Mouse (Mus musculus) liver, embryonic 15.5 days (tissue): Measurements from ENCODE around the gene Vwa1. TPM values are rescaled to one million over a fixed set of nuclear protein-coding genes. Genes with fewer than 3 reads are reported as not detected.

Experiments
- ATAC-seq: fragments of 200-750 bp; cut with Nextera tagmentation; 2 replicates; pipeline ENCODE4 v1.8.0; 2017; ENCODE audit warnings: moderate number of reproducible peaks, mild to moderate bottlenecking, moderate library complexity; ENCODE audit not compliant: insufficient read depth
- H3K27ac ChIP-seq: fragments of 300-500 bp; sonication (generic); replicated peaks from 2 replicates; pipeline ENCODE4 v1.5.1; 2015; ENCODE audit warnings: mild to moderate bottlenecking, inconsistent platforms
- H3K27me3 ChIP-seq: fragments of 300-500 bp; sonication (generic); 2 replicates; pipeline ENCODE4 v1.6.1; 2015; ENCODE audit warnings: mild to moderate bottlenecking, inconsistent platforms
- H3K36me3 ChIP-seq: fragments of 300-500 bp; sonication (generic); replicated peaks from 2 replicates; pipeline ENCODE4 v1.6.1; 2015; ENCODE audit warnings: moderate library complexity, mild to moderate bottlenecking, inconsistent platforms
- H3K4me1 ChIP-seq: fragments of 300-500 bp; sonication (generic); replicated peaks from 2 replicates; pipeline ENCODE4 v1.6.1; 2015; ENCODE audit warnings: inconsistent platforms
- H3K4me2 ChIP-seq: fragments of 300-500 bp; sonication (generic); 2 replicates; pipeline ENCODE4 v1.6.1; 2015; ENCODE audit warnings: moderate library complexity, mild to moderate bottlenecking, inconsistent platforms
- H3K4me3 ChIP-seq: fragments of 300-500 bp; sonication (generic); replicated peaks from 2 replicates; pipeline ENCODE4 v1.5.1; 2015; ENCODE audit warnings: mild to moderate bottlenecking, inconsistent platforms
- H3K9ac ChIP-seq: fragments of 300-500 bp; sonication (generic); 2 replicates; pipeline ENCODE4 v1.6.1; 2015; ENCODE audit warnings: moderate library complexity, mild to moderate bottlenecking, inconsistent platforms
- H3K9me3 ChIP-seq: fragments of 300-500 bp; sonication (generic); replicated peaks from 2 replicates; pipeline ENCODE4 v1.6.1; 2016; ENCODE audit warnings: inconsistent platforms
- WGBS: fragments of 180-500 bp; shearing (Covaris S2); methylation state at CpG from one replicate; pipeline ENCODE4 v1.1.7; 2015; ENCODE audit warnings: mixed read lengths; ENCODE audit not compliant: insufficient replicate concordance; 5-methylcytosine and 5-hydroxymethylcytosine counted together
- polyA plus RNA-seq: library from polyadenylated mRNA; unstranded; fragments of >200 nt; fragmentation: Nextera tagmentation; extraction: Ambion mirVana; gene quantifications from 2 replicates; pipeline ENCODE4 v1.2.1, GENCODE M21; 2015

Vwa1 gene
- polyA plus RNA-seq, 1 experiment from 2014 or later: 0.33 TPM

GRCm38 (mm10) chr4:155780895-155781294 is 6.4 kb upstream of the Vwa1 start:
- Histone ChIP-seq H3K9ac (no peak overlapping the region), H3K27ac (no peak overlapping the region), H3K36me3 (no peaks in the 10 kb centered on the region), H3K4me1 (peaks cover 30% of the 10 kb centered on the region), H3K9me3 (no peaks in the 10 kb centered on the region), H3K4me2 (no peak overlapping the region), H3K27me3 (peaks cover 66% of the 10 kb centered on the region), H3K4me3 (no peak overlapping the region)
- ATAC-seq: no peak
- 37% methylated on average over 6 of the region's 6 CpGs for WGBS

GRCm38 (mm10) chr4:155779498-155779897 is 5.0 kb upstream of the Vwa1 start:
- Histone ChIP-seq H3K27me3 (peaks cover 74% of the 10 kb centered on the region), H3K27ac (no peak overlapping the region), H3K9ac (no peak overlapping the region), H3K4me1 (peaks cover 28% of the 10 kb centered on the region), H3K4me2 (no peak overlapping the region), H3K36me3 (no peaks in the 10 kb centered on the region), H3K9me3 (no peaks in the 10 kb centered on the region), H3K4me3 (no peak overlapping the region)
- ATAC-seq: no peak
- 61% methylated on average over 4 of the region's 4 CpGs for WGBS

GRCm38 (mm10) chr4:155777816-155778215 is 3.3 kb upstream of the Vwa1 start:
- 41% methylated on average over 2 of the region's 2 CpGs for WGBS

GRCm38 (mm10) chr4:155776704-155777335 is 2.3 kb upstream of the Vwa1 start:
- Histone ChIP-seq H3K9ac (no peak overlapping the region), H3K4me2 (no peak overlapping the region), H3K4me3 (no peak overlapping the region), H3K4me1 (peaks cover 24% of the 10 kb centered on the region), H3K27me3 (peaks cover 76% of the 10 kb centered on the region), H3K27ac (no peak overlapping the region), H3K36me3 (no peaks in the 10 kb centered on the region), H3K9me3 (no peaks in the 10 kb centered on the region)
- WGBS: 18% methylated on average over 2 of the region's 2 CpGs
- ATAC-seq: no peak; the same call in 1 of the 2 replicates

More at GRCm38 (mm10) chr4:155777816-155778215, 3.3 kb upstream of the Vwa1 start:
- H3K9me3 ChIP-seq: no peaks in the 10 kb centered on the region
- ATAC-seq: no peak
- H3K4me3 ChIP-seq: no peak overlapping the region
- no peaks in the 10 kb centered on the region for H3K36me3 ChIP-seq
- peaks cover 24% of the 10 kb centered on the region for H3K4me1 ChIP-seq
- no peak overlapping the region for H3K4me2 ChIP-seq
- no peak overlapping the region for H3K27ac ChIP-seq
- peaks cover 76% of the 10 kb centered on the region for H3K27me3 ChIP-seq
- H3K9ac ChIP-seq: no peak overlapping the region

- Histone ChIP-seq H3K9me3 (no peaks in the 10 kb centered on the region), H3K4me1 (peaks cover 24% of the 10 kb centered on the region), H3K4me3 (no peak overlapping the region), H3K4me2 (no peak overlapping the region), H3K9ac (no peak overlapping the region), H3K36me3 (no peaks in the 10 kb centered on the region), H3K27me3 (peaks cover 75% of the 10 kb centered on the region), H3K27ac (no peak overlapping the region)
- ATAC-seq: no peak
- 71% methylated on average over 3 of the region's 3 CpGs for WGBS
These were observed 1.4 kb upstream of the Vwa1 start for GRCm38 (mm10) chr4:155775855-155776254.

- no peak overlapping the region for H3K9ac ChIP-seq
- H3K27me3 ChIP-seq: peaks cover 76% of the 10 kb centered on the region
- H3K36me3 ChIP-seq: no peaks in the 10 kb centered on the region
- H3K4me2 ChIP-seq: peak overlapping the region; percentile 70; the same call in 1 of the 2 replicates
- ATAC-seq: no peak
- peaks cover 30% of the 10 kb centered on the region for H3K4me1 ChIP-seq
- H3K27ac ChIP-seq: no peak overlapping the region
- H3K9me3 ChIP-seq: no peaks in the 10 kb centered on the region
- peak overlapping the region; percentile 37 for H3K4me3 ChIP-seq
- 38% methylated on average over 9 of the region's 9 CpGs for WGBS
These were observed 658 bp upstream of the Vwa1 start for GRCm38 (mm10) chr4:155774971-155775740.

- no peaks in the 10 kb centered on the region for H3K36me3 ChIP-seq
- peak overlapping the region; percentile 70; the same call in 1 of the 2 replicates for H3K4me2 ChIP-seq
- H3K4me3 ChIP-seq: no peak overlapping the region
- H3K9me3 ChIP-seq: no peaks in the 10 kb centered on the region
- no peak for ATAC-seq
- no peak overlapping the region for H3K9ac ChIP-seq
- H3K27me3 ChIP-seq: peaks cover 70% of the 10 kb centered on the region
- peaks cover 39% of the 10 kb centered on the region for H3K4me1 ChIP-seq
- WGBS: 36% methylated on average over 5 of the region's 5 CpGs
- H3K27ac ChIP-seq: no peak overlapping the region
These were observed 991 bp downstream of the Vwa1 start for GRCm38 (mm10) chr4:155773335-155774078.

- Histone ChIP-seq H3K9ac (no peak overlapping the region), H3K4me1 (peaks cover 39% of the 10 kb centered on the region), H3K36me3 (no peaks in the 10 kb centered on the region), H3K4me2 (no peak overlapping the region), H3K27ac (no peak overlapping the region), H3K9me3 (no peaks in the 10 kb centered on the region), H3K27me3 (peaks cover 68% of the 10 kb centered on the region), H3K4me3 (no peak overlapping the region)
- ATAC-seq: no peak
- WGBS: 72% methylated on average over 13 of the region's 13 CpGs
These were observed 1.7 kb downstream of the Vwa1 start for GRCm38 (mm10) chr4:155772786-155773185.

- H3K4me2 ChIP-seq: no peak overlapping the region
- peaks cover 34% of the 10 kb centered on the region for H3K4me1 ChIP-seq
- H3K27me3 ChIP-seq: peaks cover 61% of the 10 kb centered on the region
These were observed 2.8 kb downstream of the Vwa1 start for GRCm38 (mm10) chr4:155771706-155772105.

GRCm38 (mm10) chr4:155770626-155771025 is 3.9 kb downstream of the Vwa1 start:
- 57% methylated on average over 24 of the region's 24 CpGs for WGBS
- Histone ChIP-seq H3K4me2 (peak overlapping the region; percentile 90), H3K27me3 (peaks cover 51% of the 10 kb centered on the region), H3K27ac (no peak overlapping the region), H3K4me1 (peaks cover 31% of the 10 kb centered on the region), H3K9me3 (no peaks in the 10 kb centered on the region), H3K36me3 (no peaks in the 10 kb centered on the region), H3K4me3 (peak overlapping the region; percentile 67), H3K9ac (peak overlapping the region; percentile 67; the same call in 1 of the 2 replicates)
- ATAC-seq: no peak

More at GRCm38 (mm10) chr4:155771706-155772105, 2.8 kb downstream of the Vwa1 start:
- no peak overlapping the region for H3K9ac ChIP-seq
- no peak overlapping the region for H3K4me3 ChIP-seq
- ATAC-seq: no peak
- H3K9me3 ChIP-seq: no peaks in the 10 kb centered on the region
- H3K36me3 ChIP-seq: no peaks in the 10 kb centered on the region
- H3K27ac ChIP-seq: no peak overlapping the region
- 62% methylated on average over 2 of the region's 2 CpGs for WGBS
